Mouse (Mus musculus): ENCODE results near the gene Pef1. TPM values are rescaled to one million over a fixed set of nuclear protein-coding genes. Genes with fewer than 3 reads are reported as not detected.

Gene Pef1
- 68.8 and 71.6 TPM in 2 replicates for polyA plus RNA-seq (2014; fragmentation: Nextera tagmentation; extraction: Ambion mirVana)

GRCm38 (mm10) chr4:130102111-130102651 is at the start of gene Pef1:
Gene Pef1 (plus strand): TSS chr4:130102558.
- DNase-seq (no peak), ATAC-seq (ENCODE audit: low FRiP score, low TSS enrichment) (no peak)
- Histone ChIP-seq H3K4me2 (ENCODE audit: low read length) (no peak within 1 kb of the TSS), H3K4me1 (ENCODE audit: control insufficient read depth, insufficient read depth, low read length) (0 out of 2 replicates have a peak, but pooled peaks cover 2% of the 10 kb centered on the region), H3K27ac (replicated peaks; ENCODE audit: low read depth, low read length) (no peak within 1 kb of the TSS), H3K27me3 (ENCODE audit: control insufficient read depth, insufficient read depth, low read length) (0 out of 2 replicates have a peak, but pooled peaks cover 3% of the 10 kb centered on the region), H3K4me3 (replicated peaks; ENCODE audit: low read depth, low read length) (no peak within 1 kb of the TSS), H3K9ac (replicated peaks; ENCODE audit: low read length) (no peak within 1 kb of the TSS), H3K9me3 (ENCODE audit: control insufficient read depth, low read length) (no peaks in the 10 kb centered on the region), H3K36me3 (ENCODE audit: control insufficient read depth, insufficient read depth, low read length) (no peaks in the 10 kb centered on the region)
- 5% methylated on average over 6 of the region's 6 CpGs for WGBS

GRCm38 (mm10) chr4:130053111-130053510 is 49.2 kb upstream of the Pef1 start:
- ATAC-seq (ENCODE audit: low FRiP score, low TSS enrichment) (no peak), DNase-seq (no peak)
- 84% methylated on average over 9 of the region's 9 CpGs for WGBS
- no peak overlapping the region for H3K27ac ChIP-seq (replicated peaks; ENCODE audit: low read depth, low read length)
- H3K27me3 ChIP-seq (ENCODE audit: control insufficient read depth, insufficient read depth, low read length), result no peaks in the 10 kb centered on the region
- peaks cover 8% of the 10 kb centered on the region; the same call in 1 of the 2 replicates for H3K4me1 ChIP-seq (ENCODE audit: control insufficient read depth, insufficient read depth, low read length)
- H3K4me3 ChIP-seq (replicated peaks; ENCODE audit: low read depth, low read length), result no peak overlapping the region
- H3K9ac ChIP-seq (replicated peaks; ENCODE audit: low read length), result no peak overlapping the region
- no peak overlapping the region for H3K4me2 ChIP-seq (ENCODE audit: low read length)
- H3K9me3 ChIP-seq (ENCODE audit: control insufficient read depth, low read length), result no peaks in the 10 kb centered on the region
- no peaks in the 10 kb centered on the region for H3K36me3 ChIP-seq (ENCODE audit: control insufficient read depth, insufficient read depth, low read length)

- no peaks in the 10 kb centered on the region for H3K9me3 ChIP-seq (ENCODE audit: control insufficient read depth, low read length)
- no peaks in the 10 kb centered on the region for H3K36me3 ChIP-seq (ENCODE audit: control insufficient read depth, insufficient read depth, low read length)
- no peaks in the 10 kb centered on the region for H3K27me3 ChIP-seq (ENCODE audit: control insufficient read depth, insufficient read depth, low read length)
- H3K9ac ChIP-seq (replicated peaks; ENCODE audit: low read length), result no peak overlapping the region
- no peak for DNase-seq
- no peak overlapping the region for H3K4me2 ChIP-seq (ENCODE audit: low read length)
- WGBS, result 33% methylated on average over 1 of the region's 1 CpGs
- ATAC-seq (ENCODE audit: low FRiP score, low TSS enrichment), result no peak
- H3K27ac ChIP-seq (replicated peaks; ENCODE audit: low read depth, low read length), result peak overlapping the region; percentile 21; the same call in 1 of the 2 replicates
- peaks cover 8% of the 10 kb centered on the region; the same call in 1 of the 2 replicates for H3K4me1 ChIP-seq (ENCODE audit: control insufficient read depth, insufficient read depth, low read length)
- no peak overlapping the region for H3K4me3 ChIP-seq (replicated peaks; ENCODE audit: low read depth, low read length)
Measured at GRCm38 (mm10) chr4:130054727-130055126, 47.6 kb upstream of the Pef1 start.

- DNase-seq (no peak), ATAC-seq (ENCODE audit: low FRiP score, low TSS enrichment) (no peak)
- Histone ChIP-seq H3K4me2 (ENCODE audit: low read length) (no peak overlapping the region), H3K9ac (replicated peaks; ENCODE audit: low read length) (no peak overlapping the region), H3K9me3 (ENCODE audit: control insufficient read depth, low read length) (no peaks in the 10 kb centered on the region), H3K4me3 (replicated peaks; ENCODE audit: low read depth, low read length) (no peak overlapping the region), H3K36me3 (ENCODE audit: control insufficient read depth, insufficient read depth, low read length) (no peaks in the 10 kb centered on the region), H3K4me1 (ENCODE audit: control insufficient read depth, insufficient read depth, low read length) (peaks cover 8% of the 10 kb centered on the region; the same call in 1 of the 2 replicates), H3K27ac (replicated peaks; ENCODE audit: low read depth, low read length) (peak overlapping the region; percentile 21; the same call in 1 of the 2 replicates), H3K27me3 (ENCODE audit: control insufficient read depth, insufficient read depth, low read length) (no peaks in the 10 kb centered on the region)
- 84% methylated on average over 14 of the region's 14 CpGs for WGBS
Measured at GRCm38 (mm10) chr4:130055160-130056010, 47.0 kb upstream of the Pef1 start.

GRCm38 (mm10) chr4:130056011-130056322 is 46.4 kb upstream of the Pef1 start:
- Histone ChIP-seq H3K4me2 (ENCODE audit: low read length) (no peak overlapping the region), H3K27ac (replicated peaks; ENCODE audit: low read depth, low read length) (no peak overlapping the region), H3K27me3 (ENCODE audit: control insufficient read depth, insufficient read depth, low read length) (no peaks in the 10 kb centered on the region), H3K4me1 (ENCODE audit: control insufficient read depth, insufficient read depth, low read length) (peaks cover 8% of the 10 kb centered on the region; the same call in 1 of the 2 replicates), H3K4me3 (replicated peaks; ENCODE audit: low read depth, low read length) (no peak overlapping the region), H3K9me3 (ENCODE audit: control insufficient read depth, low read length) (no peaks in the 10 kb centered on the region), H3K36me3 (ENCODE audit: control insufficient read depth, insufficient read depth, low read length) (no peaks in the 10 kb centered on the region), H3K9ac (replicated peaks; ENCODE audit: low read length) (no peak overlapping the region)
- DNase-seq (no peak), ATAC-seq (ENCODE audit: low FRiP score, low TSS enrichment) (no peak)
- WGBS, result 49% methylated on average over 3 of the region's 3 CpGs

GRCm38 (mm10) chr4:130056471-130056870 is 45.9 kb upstream of the Pef1 start:
- H3K4me3 ChIP-seq (replicated peaks; ENCODE audit: low read depth, low read length), result no peak overlapping the region
- WGBS, result 34% methylated on average over 3 of the region's 3 CpGs
- no peak overlapping the region for H3K27ac ChIP-seq (replicated peaks; ENCODE audit: low read depth, low read length)
- H3K36me3 ChIP-seq (ENCODE audit: control insufficient read depth, insufficient read depth, low read length), result no peaks in the 10 kb centered on the region
- no peak for DNase-seq
- H3K9ac ChIP-seq (replicated peaks; ENCODE audit: low read length), result no peak overlapping the region
- ATAC-seq (ENCODE audit: low FRiP score, low TSS enrichment), result no peak
- no peaks in the 10 kb centered on the region for H3K9me3 ChIP-seq (ENCODE audit: control insufficient read depth, low read length)
- no peaks in the 10 kb centered on the region for H3K27me3 ChIP-seq (ENCODE audit: control insufficient read depth, insufficient read depth, low read length)
- H3K4me2 ChIP-seq (ENCODE audit: low read length), result no peak overlapping the region
- peaks cover 8% of the 10 kb centered on the region; the same call in 1 of the 2 replicates for H3K4me1 ChIP-seq (ENCODE audit: control insufficient read depth, insufficient read depth, low read length)

GRCm38 (mm10) chr4:130060937-130061336 is 41.4 kb upstream of the Pef1 start:
- no peak overlapping the region for H3K4me3 ChIP-seq (replicated peaks; ENCODE audit: low read depth, low read length)
- DNase-seq, result no peak

GRCm38 (mm10) chr4:130063191-130063590 is 39.2 kb upstream of the Pef1 start:
- no peak for DNase-seq
- no peak overlapping the region for H3K4me3 ChIP-seq (replicated peaks; ENCODE audit: low read depth, low read length)
- no peak for ATAC-seq (ENCODE audit: low FRiP score, low TSS enrichment)
- H3K9me3 ChIP-seq (ENCODE audit: control insufficient read depth, low read length), result no peaks in the 10 kb centered on the region
- no peaks in the 10 kb centered on the region for H3K36me3 ChIP-seq (ENCODE audit: control insufficient read depth, insufficient read depth, low read length)
- H3K4me2 ChIP-seq (ENCODE audit: low read length), result no peak overlapping the region
- H3K27ac ChIP-seq (replicated peaks; ENCODE audit: low read depth, low read length), result no peak overlapping the region
- no peaks in the 10 kb centered on the region for H3K27me3 ChIP-seq (ENCODE audit: control insufficient read depth, insufficient read depth, low read length)
- H3K4me1 ChIP-seq (ENCODE audit: control insufficient read depth, insufficient read depth, low read length), result no peaks in the 10 kb centered on the region
- 71% methylated on average over 7 of the region's 7 CpGs for WGBS
- H3K9ac ChIP-seq (replicated peaks; ENCODE audit: low read length), result no peak overlapping the region

More at GRCm38 (mm10) chr4:130060937-130061336, 41.4 kb upstream of the Pef1 start:
- Histone ChIP-seq H3K4me1 (ENCODE audit: control insufficient read depth, insufficient read depth, low read length) (peaks cover 7% of the 10 kb centered on the region; the same call in 1 of the 2 replicates), H3K9ac (replicated peaks; ENCODE audit: low read length) (no peak overlapping the region), H3K9me3 (ENCODE audit: control insufficient read depth, low read length) (no peaks in the 10 kb centered on the region), H3K27ac (replicated peaks; ENCODE audit: low read depth, low read length) (no peak overlapping the region), H3K36me3 (ENCODE audit: control insufficient read depth, insufficient read depth, low read length) (no peaks in the 10 kb centered on the region), H3K4me2 (ENCODE audit: low read length) (no peak overlapping the region), H3K27me3 (ENCODE audit: control insufficient read depth, insufficient read depth, low read length) (no peaks in the 10 kb centered on the region)
- no peak for ATAC-seq (ENCODE audit: low FRiP score, low TSS enrichment)

GRCm38 (mm10) chr4:130066816-130067215 is 35.5 kb upstream of the Pef1 start:
- DNase-seq (no peak), ATAC-seq (ENCODE audit: low FRiP score, low TSS enrichment) (no peak)
- H3K9me3 ChIP-seq (ENCODE audit: control insufficient read depth, low read length), result no peaks in the 10 kb centered on the region
- no peak overlapping the region for H3K4me3 ChIP-seq (replicated peaks; ENCODE audit: low read depth, low read length)
- H3K4me2 ChIP-seq (ENCODE audit: low read length), result no peak overlapping the region
- no peak overlapping the region for H3K9ac ChIP-seq (replicated peaks; ENCODE audit: low read length)
- 9% methylated on average over 8 of the region's 8 CpGs for WGBS
- H3K27ac ChIP-seq (replicated peaks; ENCODE audit: low read depth, low read length), result no peak overlapping the region
- no peaks in the 10 kb centered on the region for H3K27me3 ChIP-seq (ENCODE audit: control insufficient read depth, insufficient read depth, low read length)
- H3K4me1 ChIP-seq (ENCODE audit: control insufficient read depth, insufficient read depth, low read length), result no peaks in the 10 kb centered on the region
- no peaks in the 10 kb centered on the region for H3K36me3 ChIP-seq (ENCODE audit: control insufficient read depth, insufficient read depth, low read length)

Data from midbrain, embryonic 14.5 days (tissue).